Mouse (Mus musculus): ENCODE data around the gene Elfn2.

GRCm38 (mm10) chr15:78749855-78750254 is 31.3 kb upstream of the Elfn2 start:
- TF ChIP-seq EP300 (IDR thresholded peaks at IDR 0.05; ENCODE audit: low read depth) (no peak), CTCF (IDR thresholded peaks at IDR 0.05; ENCODE audit: low read depth) (no peak)
